8 mouse cellular contexts compared by ENCODE assay signal in the genomic region with DNA sequence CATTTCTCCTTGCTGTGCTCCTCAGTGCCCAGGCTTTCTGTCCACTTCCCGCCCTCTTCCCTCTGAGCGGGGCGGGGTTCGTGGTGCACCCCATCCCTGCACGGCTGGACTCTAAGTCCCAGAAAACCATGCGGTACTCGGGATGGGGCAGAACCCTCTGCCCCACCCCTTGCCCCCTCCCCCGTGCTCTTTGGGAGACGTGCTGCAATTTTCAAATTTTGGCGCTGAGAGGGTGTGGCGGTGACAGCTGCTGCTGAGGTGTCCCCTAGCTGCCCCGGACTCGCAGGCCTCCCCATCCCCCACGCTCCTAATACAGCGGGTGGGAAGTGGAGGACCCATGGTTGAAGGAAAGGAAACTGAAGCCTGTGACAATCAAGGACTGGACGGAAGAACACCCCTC. TPM values are rescaled to one million over a fixed set of nuclear protein-coding genes. Genes with fewer than 3 reads are reported as not detected.
DNase-seq lines count a peak whose midpoint lies in the region; ATAC-seq lines count a peak whose summit lies in the region.

No protein-coding gene starts in this region.

- no peak for ATAC-seq in forebrain, embryonic 11.5 days (replicated peaks; ENCODE audit: low FRiP score)
- ATAC-seq in intestine, embryonic 16.5 days, result 0 out of 2 replicates have a peak, but pooled peaks have one; percentile 27
- peak; percentile 50; the same call in 1 of the 2 replicates for ATAC-seq in stomach, embryonic 16.5 days (ENCODE audit: insufficient read depth, low FRiP score)

- peak overlapping the region; percentile 49 for H3K9ac ChIP-seq in forebrain, embryonic 11.5 days (ENCODE audit: low read length)
- H3K9ac ChIP-seq in intestine, embryonic 16.5 days (ENCODE audit: low read depth, low read length), result peak overlapping the region; percentile 60
- H3K9ac ChIP-seq in stomach, embryonic 16.5 days (ENCODE audit: low read length), result peak overlapping the region; percentile 64

- no peak overlapping the region for H3K27ac ChIP-seq in forebrain, embryonic 11.5 days (ENCODE audit: low read depth, low read length)
- H3K27ac ChIP-seq in intestine, embryonic 16.5 days (ENCODE audit: low read length), result peak overlapping the region; percentile 19; the same call in 1 of the 2 replicates
- peak overlapping the region; percentile 14 for H3K27ac ChIP-seq in stomach, embryonic 16.5 days (ENCODE audit: low read length)

- no peaks in the 10 kb centered on the region for H3K9me3 ChIP-seq in forebrain, embryonic 11.5 days (ENCODE audit: control insufficient read depth, low read length)
- no peaks in the 10 kb centered on the region for H3K9me3 ChIP-seq in intestine, embryonic 16.5 days (ENCODE audit: control insufficient read depth, low read length)
- H3K9me3 ChIP-seq in stomach, embryonic 16.5 days (replicated peaks; ENCODE audit: control insufficient read depth, low read length), result no peaks in the 10 kb centered on the region

- peak overlapping the region; percentile 12 for H3K4me3 ChIP-seq in forebrain, embryonic 11.5 days (ENCODE audit: low read depth, low read length)
- peak overlapping the region; percentile 38 for H3K4me3 ChIP-seq in intestine, embryonic 16.5 days (ENCODE audit: low read length)
- peak overlapping the region; percentile 33 for H3K4me3 ChIP-seq in stomach, embryonic 16.5 days (replicated peaks; ENCODE audit: low read length)

- peak; percentile 49 for DNase-seq in embryo, embryonic 10 days (ENCODE audit: low spot score)
- DNase-seq in forebrain, embryonic 11.5 days (ENCODE audit: low spot score), result no peak
- DNase-seq in lung, postnatal 10 days, result peak; percentile 73
- DNase-seq in frontal cortex, postnatal 10 days (ENCODE audit: low spot score in 2 of 2), result no peak
- no peak for DNase-seq in B cell, adult 2 months
- no peak for DNase-seq in thymus, postnatal 14 days

- WGBS in forebrain, embryonic 11.5 days, result 6% methylated on average over 16 of the region's 16 CpGs
- WGBS in intestine, embryonic 16.5 days, result 9% methylated on average over 16 of the region's 16 CpGs
- 5% methylated on average over 16 of the region's 16 CpGs for WGBS in stomach, embryonic 16.5 days

- no peaks in the 10 kb centered on the region for H3K27me3 ChIP-seq in forebrain, embryonic 11.5 days (ENCODE audit: control insufficient read depth, insufficient read depth, low read length)
- H3K27me3 ChIP-seq in intestine, embryonic 16.5 days (replicated peaks; ENCODE audit: control insufficient read depth, insufficient read depth, low read length), result no peaks in the 10 kb centered on the region
- H3K27me3 ChIP-seq in stomach, embryonic 16.5 days (ENCODE audit: control insufficient read depth, insufficient read depth, low read length), result no peaks in the 10 kb centered on the region

- H3K36me3 ChIP-seq in forebrain, embryonic 11.5 days (ENCODE audit: control insufficient read depth, insufficient read depth, low read length), result no peaks in the 10 kb centered on the region
- no peaks in the 10 kb centered on the region for H3K36me3 ChIP-seq in intestine, embryonic 16.5 days (ENCODE audit: control insufficient read depth, insufficient read depth, low read length)
- no peaks in the 10 kb centered on the region for H3K36me3 ChIP-seq in stomach, embryonic 16.5 days (ENCODE audit: control insufficient read depth, insufficient read depth, low read length)

- H3K4me2 ChIP-seq in forebrain, embryonic 11.5 days (ENCODE audit: low read depth, low read length, severe bottlenecking), result peak overlapping the region; percentile 44
- H3K4me2 ChIP-seq in intestine, embryonic 16.5 days (ENCODE audit: low read depth, low read length), result peak overlapping the region; percentile 55
- H3K4me2 ChIP-seq in stomach, embryonic 16.5 days (ENCODE audit: low read depth, low read length), result peak overlapping the region; percentile 55

- peaks cover 9% of the 10 kb centered on the region for H3K4me1 ChIP-seq in forebrain, embryonic 11.5 days (replicated peaks; ENCODE audit: control insufficient read depth, insufficient read depth, low read length)
- H3K4me1 ChIP-seq in intestine, embryonic 16.5 days (ENCODE audit: control insufficient read depth, insufficient read depth, low read length), result peaks cover 11% of the 10 kb centered on the region; the same call in 1 of the 2 replicates
- peaks cover 12% of the 10 kb centered on the region for H3K4me1 ChIP-seq in stomach, embryonic 16.5 days (ENCODE audit: control insufficient read depth, insufficient read depth, low read length)

RNA-seq across cellular contexts. Expression of gene Lmnb2, which starts 3.9 kb away (rescaled TPM):
- 29.8 and 30.9 TPM in 2 replicates for polyA plus RNA-seq in forebrain, embryonic 11.5 days (2014; fragmentation: Nextera tagmentation; extraction: Ambion mirVana)
- polyA plus RNA-seq in intestine, embryonic 16.5 days (2015; fragmentation: Nextera tagmentation; extraction: Ambion mirVana), result 38.6 and 41.0 TPM in 2 replicates
- polyA plus RNA-seq in stomach, embryonic 16.5 days (2015; fragmentation: Nextera tagmentation; extraction: Ambion mirVana), result 43.4 and 43.9 TPM in 2 replicates

RNA-seq across cellular contexts. Expression of gene Gadd45b, which starts 8.0 kb away (rescaled TPM):
- polyA plus RNA-seq in forebrain, embryonic 11.5 days (2014; fragmentation: Nextera tagmentation; extraction: Ambion mirVana), result 10.7 and 13.0 TPM in 2 replicates
- 26.5 and 29.1 TPM in 2 replicates for polyA plus RNA-seq in intestine, embryonic 16.5 days (2015; fragmentation: Nextera tagmentation; extraction: Ambion mirVana)
- 34.8 and 40.9 TPM in 2 replicates for polyA plus RNA-seq in stomach, embryonic 16.5 days (2015; fragmentation: Nextera tagmentation; extraction: Ambion mirVana)

RNA-seq across cellular contexts. Expression of gene Timm13, which starts 21.2 kb away (rescaled TPM):
- polyA plus RNA-seq in forebrain, embryonic 11.5 days (2014; fragmentation: Nextera tagmentation; extraction: Ambion mirVana), result 313 and 317 TPM in 2 replicates
- 390 and 410 TPM in 2 replicates for polyA plus RNA-seq in intestine, embryonic 16.5 days (2015; fragmentation: Nextera tagmentation; extraction: Ambion mirVana)
- polyA plus RNA-seq in stomach, embryonic 16.5 days (2015; fragmentation: Nextera tagmentation; extraction: Ambion mirVana), result 288 and 309 TPM in 2 replicates

RNA-seq across cellular contexts. Expression of gene Tmprss9, which starts 50.3 kb away (rescaled TPM):
- 0.08 and 0.12 TPM in 2 replicates for polyA plus RNA-seq in forebrain, embryonic 11.5 days (2014; fragmentation: Nextera tagmentation; extraction: Ambion mirVana)
- 0.06 TPM in 1 of 2 replicates, not detected in the other for polyA plus RNA-seq in intestine, embryonic 16.5 days (2015; fragmentation: Nextera tagmentation; extraction: Ambion mirVana)
- 0.06 TPM in 1 of 2 replicates, not detected in the other for polyA plus RNA-seq in stomach, embryonic 16.5 days (2015; fragmentation: Nextera tagmentation; extraction: Ambion mirVana)

Comparison
In these comparisons a context has a peak if more than half of its experiments do, and no peak if none do; other contexts are left out.
1. DNase-seq: peak in embryo, embryonic 10 days (single experiment) and lung, postnatal 10 days (single experiment); none in forebrain, embryonic 11.5 days (single experiment), frontal cortex, postnatal 10 days (0 of 2), B cell, adult 2 months (0 of 2) and thymus, postnatal 14 days (single experiment).
2. Peak in every context shown above with its lines, with median percentiles within 50 percentile points of each other: H3K4me2 ChIP-seq, H3K4me3 ChIP-seq and H3K9ac ChIP-seq.